Mouse (Mus musculus) adrenal gland, adult 8-10 months (tissue): ENCODE measurements around the gene Lmna. TPM values are rescaled to one million over a fixed set of nuclear protein-coding genes. Genes with fewer than 3 reads are reported as not detected.

ENCODE experiments used
- DNase-seq: peaks from one replicate; pipeline ENCODE4 v3.0.0; 2022
- total RNA-seq, 4 experiments: library from RNA; stranded (reverse); gene quantifications; 2 replicates each; pipeline ENCODE4 v1.2.4; 2022

Lmna gene
- total RNA-seq, 4 experiments from 2014 or later: 88.2 to 134 (median 124) TPM

DNA sequence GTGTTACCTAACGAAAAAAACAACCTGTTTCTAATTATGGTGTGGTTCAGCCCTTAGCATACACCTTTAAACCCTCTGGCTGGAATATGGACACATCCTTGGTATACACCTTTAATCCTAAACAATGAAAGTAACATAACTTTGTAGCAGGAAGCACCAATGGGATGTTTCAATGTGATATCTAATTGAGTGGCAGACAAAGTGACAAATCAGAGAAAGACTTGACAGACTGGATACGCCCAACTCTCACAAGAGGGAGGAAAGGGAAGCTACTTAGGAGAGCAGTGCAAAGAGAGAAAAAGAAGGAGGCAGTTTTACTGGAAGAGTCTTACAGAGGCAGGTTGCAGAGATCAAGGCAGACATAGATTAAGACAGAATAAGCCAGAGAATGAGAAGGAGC lies 40.3 kb downstream of the Lmna start:
- DNase-seq: no peak

DNA sequence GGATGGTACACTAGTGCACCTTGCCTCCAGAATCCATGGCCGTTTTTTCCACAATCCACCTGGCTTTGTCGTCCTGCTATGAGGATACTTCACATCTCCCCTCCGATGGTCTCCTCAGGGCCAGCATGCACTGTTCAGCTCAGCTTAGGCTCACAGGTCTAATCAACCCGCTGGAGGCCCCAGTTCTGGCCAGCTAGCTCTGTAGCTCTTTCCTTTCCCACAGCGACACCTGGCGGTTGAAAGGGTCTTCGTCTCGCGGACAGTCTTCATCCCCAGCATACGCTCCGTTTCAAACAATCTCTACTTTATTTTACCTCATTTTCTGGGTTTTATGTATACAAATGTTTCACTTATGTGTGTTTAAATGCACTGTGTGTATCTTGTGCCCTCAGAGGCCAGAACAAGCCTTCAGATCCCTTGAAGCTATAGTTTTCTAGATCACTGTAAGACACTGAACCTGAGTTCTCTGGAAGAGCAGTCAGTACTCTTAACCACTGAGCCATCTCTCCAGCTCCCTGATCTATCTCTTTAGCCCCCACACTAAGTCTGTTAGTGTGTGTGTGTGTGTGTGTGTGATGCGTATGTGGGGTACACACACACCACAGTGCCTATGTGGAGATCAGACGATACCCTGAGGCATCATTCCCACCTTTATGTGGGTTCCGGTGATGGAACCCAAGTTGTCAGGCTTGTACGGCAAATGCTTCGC lies 42.5 kb downstream of the Lmna start:
- peak; percentile 77 for DNase-seq

DNA sequence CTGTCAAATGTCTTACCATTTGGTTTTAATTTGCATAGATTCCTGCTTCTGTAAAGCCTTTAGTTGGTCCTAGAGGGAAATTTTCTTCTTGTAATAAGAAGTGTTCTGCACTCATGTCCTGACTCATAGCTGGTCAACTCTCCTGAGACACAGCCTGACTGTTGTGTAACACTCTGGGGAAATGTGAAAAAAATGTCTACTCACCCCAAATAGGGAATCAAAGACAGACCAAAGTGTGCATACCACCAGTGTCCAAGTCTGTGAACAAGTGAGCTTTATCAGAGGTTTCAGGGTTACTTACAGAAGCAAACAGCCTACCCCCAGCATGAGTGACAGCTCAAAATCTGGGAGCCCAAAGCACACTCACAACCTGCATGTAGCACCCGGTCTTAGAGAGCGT lies 44.6 kb downstream of the Lmna start:
- DNase-seq: no peak

DNA sequence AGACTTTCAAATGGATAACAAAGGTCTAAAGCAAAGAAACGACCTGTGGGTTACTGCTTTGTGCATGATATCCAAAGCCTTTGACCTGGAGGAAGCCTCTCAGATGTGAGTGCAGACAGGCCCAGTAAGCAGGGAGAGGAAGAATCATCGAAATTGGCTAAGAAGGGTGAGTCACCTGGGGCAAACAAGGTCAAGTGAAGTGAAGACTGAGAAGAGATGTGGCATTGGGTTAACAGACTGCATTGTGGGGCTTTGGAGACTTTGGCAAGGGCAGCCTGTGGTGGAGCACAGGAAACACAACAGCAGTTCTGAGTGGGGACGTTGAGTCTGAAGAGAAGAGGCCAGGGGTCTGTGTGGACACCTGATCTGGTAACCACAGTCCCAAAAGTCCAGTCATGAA lies 45.3 kb downstream of the Lmna start:
- DNase-seq: no peak

DNA sequence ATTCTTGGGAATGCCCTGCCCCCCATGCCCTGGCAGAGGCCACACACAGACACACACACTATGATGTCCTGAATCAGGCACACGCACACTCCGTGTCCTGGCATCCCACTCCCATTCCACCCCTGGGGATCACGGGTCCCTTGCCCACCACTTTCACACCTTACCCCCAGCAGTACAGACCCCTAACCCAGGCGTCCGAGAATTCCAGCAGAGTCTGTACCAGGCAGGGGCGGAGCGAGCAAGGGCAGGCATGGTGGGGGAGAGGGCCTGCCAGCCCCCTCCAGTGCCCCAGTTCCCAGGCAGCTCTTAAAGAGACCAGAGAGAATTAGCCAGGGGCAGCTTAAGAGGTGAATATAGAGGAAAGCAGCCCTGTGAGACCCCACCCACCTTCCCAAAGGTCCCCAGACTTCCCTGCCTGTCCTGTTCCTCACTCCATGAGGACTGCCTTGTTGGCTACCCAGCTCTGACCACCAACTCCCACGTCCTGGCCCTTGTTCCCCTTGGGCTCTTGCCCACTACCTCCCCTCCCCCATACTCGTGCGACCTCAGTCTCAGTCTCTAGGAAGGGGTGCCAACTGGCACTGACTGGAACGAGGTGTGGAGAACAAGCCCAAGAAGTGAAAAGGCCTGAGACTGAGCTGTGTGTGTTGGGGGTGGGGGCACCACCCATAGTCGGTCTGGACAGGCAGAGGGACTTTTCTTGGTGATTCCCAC lies 48.6 kb downstream of the Lmna start, which contains the start of gene Sema4a:
Gene Sema4a, minus strand, starts transcription at position 200 of the 714 bp plus-strand sequence.
- DNase-seq: no peak

DNA sequence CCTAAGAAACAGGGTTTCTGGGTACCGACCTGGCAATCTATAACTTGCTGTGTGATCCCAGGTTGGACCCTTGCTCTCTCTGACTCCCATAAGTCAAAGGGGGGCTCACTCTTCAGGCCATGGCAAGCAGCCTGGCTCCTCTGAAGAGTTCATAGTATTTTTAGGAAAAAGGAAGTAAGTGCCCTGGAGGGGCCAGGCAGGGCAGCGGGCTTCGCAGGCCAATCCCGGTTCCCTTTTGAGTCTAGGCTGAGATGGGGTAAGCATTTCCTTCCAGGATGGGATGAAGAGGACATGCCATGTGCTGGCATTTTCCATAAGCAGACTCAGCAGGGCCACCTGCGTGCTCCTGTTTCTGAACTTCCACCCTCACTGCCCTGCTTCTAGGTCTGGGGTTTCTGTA lies 49.7 kb downstream of the Lmna start:
- no peak for DNase-seq

DNA sequence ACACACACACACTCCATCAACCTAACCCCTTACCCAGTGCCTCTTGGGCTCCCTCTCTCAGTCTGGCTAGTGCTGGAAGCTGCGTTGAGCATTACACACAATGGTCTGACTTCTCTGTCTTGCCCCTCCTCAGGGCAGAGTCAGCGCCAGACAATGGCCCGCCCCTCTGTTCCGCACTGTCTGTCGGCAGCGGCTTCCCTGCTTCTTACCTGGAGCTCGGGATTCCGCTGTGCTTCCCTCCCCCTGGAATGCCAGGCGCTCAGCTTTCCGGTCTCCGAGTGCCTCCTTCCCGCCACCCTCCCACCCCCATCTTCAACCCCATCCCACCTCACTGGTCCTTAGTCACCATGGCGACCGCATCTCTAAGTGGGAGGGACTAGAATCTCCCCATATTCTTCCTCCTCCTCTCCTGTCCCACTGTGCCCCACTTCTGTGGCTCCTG lies 51.0 kb downstream of the Lmna start:
- no peak for DNase-seq

DNA sequence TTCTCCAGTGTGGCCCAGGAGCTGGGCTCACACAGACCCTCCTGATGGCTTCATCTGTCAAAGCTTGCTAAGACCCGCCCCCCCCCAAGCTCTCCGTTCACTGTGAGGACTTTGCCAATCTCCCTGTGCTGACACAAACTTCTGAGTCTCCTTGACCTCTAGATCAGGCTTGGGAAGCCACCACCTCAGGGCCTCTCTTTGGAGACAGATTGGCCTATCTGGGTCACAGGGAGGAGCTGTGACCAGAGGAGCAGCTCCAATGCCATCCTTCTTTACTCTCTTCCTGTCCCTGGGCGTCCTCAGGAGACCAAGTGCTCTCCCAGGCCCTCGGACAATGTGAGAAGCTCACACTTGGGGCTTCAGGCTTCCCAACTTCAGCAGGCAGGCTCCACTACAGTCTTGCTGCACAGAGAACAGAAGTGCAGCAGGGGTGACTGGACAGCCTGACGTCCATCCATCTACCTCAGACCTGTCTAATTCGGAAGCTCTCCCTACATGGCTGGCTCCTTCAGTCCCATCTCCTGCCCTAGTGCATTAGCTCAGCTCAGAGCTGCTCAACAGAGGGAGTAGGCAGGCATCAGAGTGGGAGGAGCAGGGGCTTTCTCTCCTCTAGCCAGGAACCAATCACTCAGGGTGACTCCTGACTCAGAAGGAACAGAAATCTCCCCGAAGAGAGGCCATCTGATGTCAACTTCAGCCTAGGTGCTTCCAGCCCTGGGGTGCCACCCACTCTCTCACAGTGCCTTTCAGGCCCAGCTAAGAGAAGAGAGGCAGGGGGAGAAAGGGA lies 52.8 kb downstream of the Lmna start:
- DNase-seq: no peak

DNA sequence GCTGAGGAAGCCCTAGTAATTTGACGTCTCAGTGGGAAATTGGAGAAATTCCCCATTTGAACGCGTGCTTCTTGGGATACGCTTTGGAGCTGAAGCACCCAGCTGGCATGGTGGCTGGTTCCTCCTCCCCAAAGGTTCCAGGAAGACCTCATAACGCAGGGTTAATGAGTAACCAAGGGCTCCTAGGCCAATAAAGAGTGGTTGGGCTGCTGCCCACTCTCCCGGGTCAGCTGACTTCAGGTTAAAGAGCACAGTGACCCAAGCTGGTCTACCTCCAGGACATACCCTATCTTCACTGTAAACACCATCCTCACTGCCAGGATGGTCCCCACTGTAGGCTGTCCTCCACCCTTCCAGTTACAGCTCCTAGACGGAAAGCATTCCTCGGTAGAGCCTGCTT lies 53.4 kb downstream of the Lmna start:
- DNase-seq: no peak

DNA sequence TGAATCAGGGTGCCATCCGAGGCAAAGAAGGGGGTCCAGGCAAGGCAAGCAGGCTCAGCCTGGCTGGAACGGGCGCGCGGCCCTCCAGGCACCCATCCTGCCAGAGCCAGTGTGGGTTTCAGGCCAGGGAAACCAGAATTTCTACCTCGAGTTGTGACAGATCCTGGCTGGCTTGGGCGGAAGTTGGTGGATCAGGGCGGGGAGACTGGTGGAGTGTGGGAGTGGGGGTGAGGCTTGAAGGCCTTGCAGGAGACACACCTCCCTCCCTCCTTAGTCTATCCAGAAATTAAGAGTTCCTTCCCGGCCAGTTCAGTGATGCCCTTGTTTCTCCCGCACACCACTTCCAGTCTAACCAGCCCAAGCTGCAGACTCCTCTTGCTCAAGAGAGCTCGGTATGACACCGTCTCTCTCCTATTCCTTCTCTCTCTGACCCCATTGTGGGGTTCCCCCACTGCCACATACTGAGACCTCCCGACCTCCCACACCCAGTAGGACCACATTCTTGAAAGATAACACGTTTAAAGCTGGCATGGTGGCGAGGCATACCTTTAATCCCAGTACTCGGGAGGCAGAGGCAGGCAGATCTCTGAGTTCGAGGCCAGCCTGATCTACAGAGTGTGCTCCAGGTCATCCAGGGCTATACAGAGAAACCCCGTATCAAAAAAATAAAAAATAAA lies 54.0 kb downstream of the Lmna start:
- no peak for DNase-seq

DNA sequence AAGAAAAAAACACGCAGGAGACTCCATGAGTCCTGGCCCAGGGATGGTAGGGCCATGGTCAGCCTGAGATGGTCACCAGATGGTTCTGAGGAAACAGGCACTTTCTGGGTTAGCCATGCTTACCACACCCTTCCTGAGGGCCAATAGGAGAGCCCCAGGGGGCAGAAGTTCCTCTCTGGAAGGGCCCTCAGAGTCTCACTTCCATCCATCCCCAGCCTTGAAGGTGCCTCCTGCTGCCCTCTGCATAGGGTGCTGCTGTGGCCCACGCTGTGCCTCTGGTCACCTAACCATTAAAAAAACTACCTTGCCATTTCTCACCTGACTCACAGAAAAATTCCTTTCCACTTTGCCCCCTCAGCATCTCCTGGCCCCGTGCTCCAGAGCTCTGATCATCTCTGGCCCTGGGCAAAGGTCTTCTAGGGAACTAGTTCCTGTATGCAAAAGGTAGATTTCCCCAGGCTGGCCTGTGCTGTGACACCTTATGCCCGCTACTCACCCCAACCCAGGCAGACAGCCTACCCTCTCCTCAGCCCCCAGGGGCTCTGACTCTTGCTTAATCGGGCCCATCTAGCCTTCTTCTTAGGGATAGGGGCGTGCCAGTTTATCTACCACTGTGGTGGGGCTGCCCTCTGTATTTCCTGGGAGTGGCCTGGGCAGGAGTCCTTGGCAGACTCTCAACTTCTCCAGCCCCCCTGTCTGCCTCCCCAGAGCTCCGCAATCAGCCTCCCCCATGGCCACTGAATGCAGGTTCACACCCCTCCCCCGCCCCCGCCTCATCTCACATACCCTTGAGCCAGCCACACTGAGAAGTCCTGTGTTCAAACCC lies 54.8 kb downstream of the Lmna start:
- no peak for DNase-seq

DNA sequence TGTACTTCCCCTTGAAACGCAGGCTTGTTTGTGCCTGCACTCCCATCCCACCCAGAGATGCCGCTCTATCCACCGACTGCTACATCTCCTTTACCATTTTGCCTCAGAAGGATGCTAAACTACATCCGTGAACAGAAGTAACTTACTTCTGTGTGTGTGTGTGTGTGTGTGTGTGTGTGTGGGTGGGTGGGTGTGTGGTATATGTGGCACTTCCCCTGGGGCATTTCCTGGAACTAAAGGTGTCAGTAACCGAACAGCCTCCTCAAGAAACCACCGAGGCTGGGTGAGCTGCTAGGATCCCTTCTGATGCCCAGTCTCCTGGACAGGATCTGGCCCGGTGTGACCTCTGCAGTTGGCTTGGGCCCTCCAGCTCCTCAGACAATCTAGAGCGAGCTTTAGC lies 55.8 kb downstream of the Lmna start:
- no peak for DNase-seq

DNA sequence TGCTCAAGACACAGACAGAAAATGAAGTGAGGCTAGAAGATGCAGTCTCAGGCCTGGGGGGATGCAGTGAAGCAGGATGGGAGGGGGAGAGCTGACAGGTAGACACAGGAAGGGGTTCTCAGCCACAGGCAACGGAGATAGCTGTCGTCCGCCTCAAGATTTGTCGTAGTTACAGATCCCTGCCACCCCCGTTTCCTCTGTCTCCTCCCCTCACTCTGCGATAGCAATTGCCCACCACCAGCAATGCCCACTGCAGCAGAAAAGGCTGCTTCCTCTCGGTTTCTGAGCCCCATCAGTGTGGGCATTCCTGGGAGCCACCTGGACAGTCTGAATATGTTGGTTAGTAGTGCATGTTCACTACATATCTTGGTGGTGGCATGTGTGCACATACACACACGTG lies 56.4 kb downstream of the Lmna start:
- DNase-seq: no peak

DNA sequence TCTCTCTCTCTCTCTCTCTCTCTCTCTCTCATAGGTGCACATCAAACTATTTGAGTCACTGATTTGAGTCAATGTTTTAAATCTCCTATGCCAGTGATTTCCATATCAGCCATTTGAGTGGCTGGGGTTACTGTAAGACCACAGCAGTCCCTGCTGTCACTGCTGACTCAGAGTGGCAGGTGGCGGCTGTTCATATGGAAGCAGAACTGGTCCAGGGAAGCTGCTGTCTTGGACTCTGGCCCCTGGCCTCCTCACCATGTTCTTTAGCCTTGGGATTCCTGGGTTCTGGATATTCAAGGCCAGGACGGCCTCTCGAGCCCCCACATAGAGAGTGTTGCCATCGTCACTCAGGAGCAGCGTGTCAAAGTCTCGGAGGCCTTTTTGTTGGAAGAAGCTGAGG lies 57.0 kb downstream of the Lmna start:
- no peak for DNase-seq

DNA sequence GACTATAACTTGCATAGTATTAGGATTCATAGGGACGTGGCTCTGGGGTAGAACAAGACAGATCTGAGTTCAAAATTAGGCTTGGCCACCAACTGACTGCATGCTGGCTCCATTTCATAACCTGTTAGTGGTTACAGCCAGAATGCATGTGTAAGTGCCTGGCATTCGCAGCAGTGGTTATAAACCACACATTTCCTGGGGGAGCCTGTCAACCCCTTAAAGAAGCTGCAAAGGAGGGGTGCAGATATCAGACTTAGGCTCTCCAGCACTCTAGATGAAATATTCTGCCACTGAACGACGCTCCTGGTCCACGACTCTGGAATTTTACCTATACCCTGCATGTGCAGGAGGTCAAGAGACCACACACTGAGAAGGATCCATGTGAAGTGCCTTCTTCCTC lies 57.5 kb downstream of the Lmna start:
- no peak for DNase-seq

DNA sequence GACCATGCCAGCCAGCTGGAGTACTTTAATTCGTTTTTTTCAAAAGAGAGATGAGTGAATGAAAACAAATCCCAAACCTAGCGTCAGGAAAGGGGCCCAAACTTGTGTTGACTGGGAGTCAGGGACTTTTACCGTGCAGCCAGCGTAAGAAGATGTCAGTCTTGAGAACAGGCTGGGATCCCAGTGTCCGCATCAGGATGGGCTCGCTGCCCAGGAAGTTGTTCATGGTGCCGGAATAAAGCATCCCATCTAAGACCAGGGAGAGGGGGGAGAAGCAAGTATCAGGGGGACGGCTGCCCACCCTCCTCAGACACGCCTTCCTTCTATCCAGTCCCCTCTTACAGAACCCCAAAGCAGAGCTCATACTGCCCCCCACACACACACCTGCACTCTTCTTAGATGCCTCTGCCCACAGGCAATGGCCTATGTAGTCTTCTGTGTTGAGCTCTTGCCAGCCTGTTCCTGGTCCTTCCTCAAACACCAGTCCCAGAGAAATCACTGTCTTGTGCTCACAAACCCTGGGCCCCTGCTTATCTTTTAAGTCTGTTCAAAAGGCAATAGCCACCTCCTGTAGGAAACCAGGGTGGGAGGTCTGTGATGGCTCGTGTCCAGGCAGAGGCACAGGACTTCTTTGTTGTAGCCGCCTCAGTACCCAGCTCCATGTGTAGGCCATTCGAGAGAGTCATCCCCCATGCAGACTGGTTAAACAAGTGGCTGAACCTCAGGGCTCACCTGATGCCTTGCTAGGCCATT lies 59.2 kb downstream of the Lmna start:
- no peak for DNase-seq

DNA sequence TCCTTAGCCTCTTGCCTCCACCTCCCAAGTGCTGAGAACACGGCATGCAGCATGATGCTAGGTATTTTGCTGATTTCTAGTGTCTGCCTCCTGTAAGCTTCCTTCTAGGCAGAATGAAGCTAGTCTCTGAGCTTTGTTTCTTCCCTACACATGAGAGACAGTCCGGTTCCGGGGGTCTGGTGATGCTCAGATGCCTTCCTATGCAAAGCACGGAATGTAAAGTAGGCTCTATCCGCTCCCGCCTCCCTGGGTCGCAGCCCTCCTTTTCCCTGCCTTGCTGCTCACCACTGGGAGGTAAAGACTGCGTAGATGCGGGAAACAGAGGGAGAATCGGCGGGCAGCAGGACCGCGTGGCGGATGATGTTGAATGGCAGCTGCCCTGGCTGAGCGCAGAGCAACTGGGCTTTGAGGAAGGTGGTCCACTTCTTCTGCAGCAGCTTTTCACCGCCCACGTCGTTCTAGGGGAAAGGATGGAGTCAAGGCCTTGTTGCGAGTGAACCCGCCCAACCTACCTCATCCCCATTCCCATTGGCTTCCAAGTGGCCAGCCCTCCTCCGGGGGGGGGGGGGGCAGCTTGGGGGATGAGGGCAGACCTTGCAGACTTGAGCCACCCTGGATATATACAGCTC lies 60.2 kb downstream of the Lmna start:
- DNase-seq: no peak

DNA sequence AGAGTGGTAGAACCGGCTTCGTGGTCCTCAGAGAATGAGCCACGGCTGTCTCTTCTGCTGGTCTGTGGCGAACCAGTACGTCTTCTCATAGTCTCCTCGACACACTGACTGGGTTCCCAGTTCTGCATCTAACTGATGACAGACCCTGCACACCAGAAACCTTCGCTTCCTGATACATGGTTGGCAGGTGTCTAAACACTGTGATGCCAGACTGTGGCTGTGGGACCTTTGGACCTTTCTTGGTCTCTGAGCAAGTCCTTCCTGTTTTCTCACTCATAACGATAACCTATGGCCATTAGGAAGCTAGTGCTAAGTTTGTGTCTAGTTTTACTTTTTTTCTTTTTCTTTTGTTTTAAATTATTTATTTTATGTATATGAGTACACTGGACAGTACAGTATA lies 61.3 kb downstream of the Lmna start:
- DNase-seq: no peak

DNA sequence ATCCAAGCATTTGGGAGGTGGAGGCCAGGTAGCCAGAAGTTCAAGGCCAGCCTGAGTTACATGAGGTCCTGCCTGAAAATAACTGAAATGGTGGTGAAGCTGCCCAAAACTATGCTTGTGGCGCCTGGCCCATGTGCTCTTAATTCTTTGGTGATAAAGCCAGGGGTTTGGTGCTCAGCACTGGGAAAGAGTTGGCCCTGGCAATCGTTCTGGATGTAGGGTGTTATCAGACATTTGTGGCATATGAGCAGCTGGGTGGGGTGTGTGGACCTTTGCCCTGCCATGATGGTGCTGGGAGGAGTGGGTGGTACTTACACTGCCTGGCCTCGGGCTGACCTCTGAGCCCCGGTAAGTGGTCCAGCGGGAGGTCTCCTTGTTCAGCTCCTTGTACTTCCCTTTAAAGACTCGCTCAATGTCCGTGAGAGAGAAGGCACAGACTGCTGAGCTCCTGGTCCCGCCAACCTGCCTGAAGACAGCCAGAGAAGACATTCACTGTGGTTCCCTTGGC lies 62.0 kb downstream of the Lmna start:
- no peak for DNase-seq

DNA sequence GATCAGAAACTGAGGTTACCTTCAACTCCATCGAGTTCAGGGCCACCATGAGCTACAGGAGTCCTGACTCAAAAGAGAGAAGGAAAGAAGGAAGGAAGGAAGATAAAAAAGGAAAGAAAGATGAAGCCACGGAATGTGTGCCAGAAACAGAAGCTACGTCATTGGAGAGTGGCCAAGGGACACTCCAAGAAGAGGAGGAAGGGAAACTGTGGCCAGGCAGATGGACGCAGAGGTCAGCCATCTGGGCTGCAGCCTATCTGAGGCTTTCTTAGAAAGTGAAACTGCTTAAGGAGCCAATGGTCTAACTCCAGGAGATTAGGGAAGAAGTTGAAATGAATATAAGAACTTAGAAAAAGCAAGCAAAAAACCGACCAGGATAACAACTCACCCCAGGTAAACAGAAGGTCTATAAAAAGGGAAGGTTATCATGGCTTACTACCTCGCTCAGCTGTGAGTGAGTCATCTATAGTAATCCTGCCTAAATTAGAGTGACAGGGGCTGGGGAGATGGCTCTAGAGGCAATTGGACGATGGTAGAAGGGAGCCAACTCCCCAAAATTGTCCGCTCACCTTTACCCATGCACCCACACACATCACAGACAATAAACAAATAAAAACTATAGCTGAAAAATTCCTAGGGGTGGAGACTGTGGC lies 63.2 kb downstream of the Lmna start:
- DNase-seq: no peak
